Mouse (Mus musculus) cerebellum, adult 9-11 months (tissue): ENCODE results near the gene Tmem238l.
A peak's percentile ranks its signal among the peaks of the same experiment; 100 is the strongest.

ENCODE experiments used
- DNase-seq: peaks from one replicate; pipeline ENCODE4 v3.0.0; 2022

Gene Tmem238l

DNA sequence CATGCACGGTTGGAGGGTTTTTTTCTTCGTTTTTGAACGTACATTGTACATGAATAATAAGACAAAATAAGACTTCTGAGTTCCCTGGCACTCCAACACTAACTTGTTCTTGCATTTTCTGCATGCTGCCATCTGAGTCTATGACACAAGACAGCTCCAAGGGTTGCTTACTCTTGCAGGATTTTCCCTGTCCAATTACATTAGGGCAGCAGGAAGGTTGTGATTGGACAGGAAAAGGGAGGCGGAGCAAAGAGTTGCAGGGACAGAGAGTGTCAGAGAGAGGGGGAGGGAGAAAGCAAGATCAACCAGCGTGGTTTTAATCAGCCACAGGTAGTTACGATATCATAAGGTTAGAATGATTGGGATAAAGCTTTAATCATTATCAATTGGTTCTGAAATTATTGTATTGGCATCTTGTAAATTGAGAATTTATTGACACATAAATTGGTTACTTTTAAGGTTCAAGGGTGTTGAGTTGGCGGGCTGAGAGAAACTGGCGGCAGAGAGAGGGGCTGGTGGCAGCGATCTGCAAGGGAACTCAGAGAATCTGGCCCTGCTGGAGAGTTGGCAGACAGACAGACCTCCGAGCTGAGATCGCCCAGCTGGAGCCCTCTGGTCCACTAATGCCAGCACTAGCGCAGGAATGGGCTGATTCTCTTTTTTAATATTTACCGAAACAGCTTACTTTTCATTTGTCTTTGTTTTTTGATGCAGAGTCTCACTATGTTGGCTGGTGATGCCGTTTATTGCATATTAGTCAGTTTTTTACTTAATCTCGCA is 25.1 kb downstream of the Tmem238l start:
- no peak for DNase-seq

DNA sequence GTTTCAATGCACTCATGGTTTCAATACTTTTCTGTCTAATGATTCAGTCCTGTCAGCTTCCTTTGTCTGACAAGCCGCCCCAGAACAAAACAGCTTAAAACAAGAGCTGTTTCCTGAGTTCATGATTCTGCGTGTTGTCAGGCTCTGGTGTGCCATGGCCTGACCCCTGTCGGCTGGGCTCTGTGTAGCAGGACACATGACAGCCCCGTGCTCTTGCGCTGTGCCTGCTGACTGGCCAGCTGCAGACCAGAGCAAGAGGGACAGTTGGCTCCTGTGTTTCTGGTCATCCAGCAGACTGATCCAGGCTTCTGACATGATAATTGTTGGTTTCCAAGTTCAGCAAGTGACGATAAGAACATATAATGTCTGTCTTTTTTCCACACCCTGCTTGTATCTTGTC is 26.4 kb downstream of the Tmem238l start:
- DNase-seq: no peak

DNA sequence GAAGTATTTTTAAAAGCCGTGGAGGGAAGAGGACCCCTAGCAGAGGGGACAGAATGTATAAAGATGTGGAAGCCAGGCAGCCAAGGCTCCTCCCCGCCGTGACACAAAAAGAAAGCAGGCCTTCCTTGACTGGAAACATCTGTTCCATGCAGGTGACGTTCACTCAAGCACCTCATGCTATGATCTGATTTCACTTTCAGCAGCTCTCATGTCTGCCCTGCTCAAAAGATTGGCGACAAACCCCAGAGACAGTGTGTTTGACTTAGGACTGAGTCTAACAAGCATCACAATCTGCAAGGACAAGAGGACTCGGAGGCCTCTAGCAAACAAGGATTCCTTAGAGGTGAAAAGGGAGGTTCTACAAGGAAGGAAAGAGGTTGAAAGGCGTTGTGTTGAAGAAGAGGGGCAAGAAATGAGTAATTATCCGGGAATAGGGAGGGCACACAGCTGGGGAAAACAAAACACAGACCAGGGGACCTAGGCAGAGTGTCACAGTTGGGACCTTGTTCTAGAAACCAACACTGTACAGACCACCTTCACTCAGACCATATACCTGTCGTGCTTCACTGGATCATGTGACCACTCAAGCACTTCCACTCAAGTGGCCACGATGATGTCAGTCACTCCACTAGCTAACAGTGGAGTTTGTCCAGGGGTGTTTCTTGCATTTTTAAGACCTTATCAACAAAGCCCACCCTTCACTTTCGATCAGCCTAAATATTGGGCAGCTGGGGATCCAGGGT is 27.2 kb downstream of the Tmem238l start:
- DNase-seq: no peak

- DNase-seq: peak; percentile 66
Observed at GRCm38 (mm10) chr11:66984165-66985135, 28.0 kb downstream of the Tmem238l start.

- DNase-seq: no peak
Observed at GRCm38 (mm10) chr11:66985136-66985702, 28.8 kb downstream of the Tmem238l start.

- no peak for DNase-seq
Observed at GRCm38 (mm10) chr11:66992150-66992549, 35.7 kb downstream of the Tmem238l start.

GRCm38 (mm10) chr11:66993674-66994073 is 37.2 kb downstream of the Tmem238l start:
- no peak for DNase-seq

GRCm38 (mm10) chr11:66996446-66996845 is 40.0 kb downstream of the Tmem238l start:
- DNase-seq: peak; percentile 59

DNA sequence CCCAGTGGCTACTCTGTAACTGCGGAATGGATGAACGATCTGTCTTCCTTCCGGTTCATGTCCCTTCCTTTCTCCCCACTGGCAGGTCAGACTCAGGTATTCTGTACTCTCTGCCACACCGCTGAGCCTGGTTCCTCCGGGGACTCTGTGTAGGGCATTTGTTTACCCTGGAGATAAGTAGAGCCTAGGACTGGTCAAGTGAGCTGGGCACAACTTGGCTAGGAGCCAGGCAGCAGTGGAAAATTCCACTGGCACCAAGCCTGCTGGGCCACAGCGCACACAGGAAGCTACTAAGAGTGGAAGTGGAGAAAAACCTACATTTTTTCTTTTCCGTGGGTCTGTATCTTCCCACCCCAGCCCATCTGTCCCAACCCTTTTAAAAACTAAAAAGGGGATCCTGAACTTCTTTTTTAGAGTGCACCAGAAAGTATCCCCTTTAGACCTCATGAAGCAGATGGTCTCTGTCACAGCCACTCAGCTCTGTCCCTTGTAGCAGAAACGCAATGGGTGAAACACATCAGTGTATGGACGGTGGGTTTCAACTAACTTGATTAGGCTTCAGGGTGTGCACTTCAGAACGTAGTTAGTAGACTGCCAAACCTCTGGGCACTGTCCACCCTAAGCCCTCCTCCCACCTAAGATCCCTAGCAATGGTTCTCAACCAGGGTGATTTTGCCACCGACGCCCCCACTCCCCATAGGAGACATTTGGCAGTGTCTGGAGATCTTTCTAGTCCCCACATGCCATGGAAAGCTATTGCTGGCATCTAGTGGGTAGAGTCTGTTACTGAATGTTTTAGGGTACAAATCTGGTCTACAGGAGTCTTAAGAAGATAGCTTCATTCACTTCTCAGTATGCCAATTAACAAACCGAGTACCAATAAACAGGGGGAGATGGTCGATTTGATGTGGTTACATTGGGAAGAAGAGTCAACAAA is 42.3 kb downstream of the Tmem238l start:
- DNase-seq: peak; percentile 65

DNA sequence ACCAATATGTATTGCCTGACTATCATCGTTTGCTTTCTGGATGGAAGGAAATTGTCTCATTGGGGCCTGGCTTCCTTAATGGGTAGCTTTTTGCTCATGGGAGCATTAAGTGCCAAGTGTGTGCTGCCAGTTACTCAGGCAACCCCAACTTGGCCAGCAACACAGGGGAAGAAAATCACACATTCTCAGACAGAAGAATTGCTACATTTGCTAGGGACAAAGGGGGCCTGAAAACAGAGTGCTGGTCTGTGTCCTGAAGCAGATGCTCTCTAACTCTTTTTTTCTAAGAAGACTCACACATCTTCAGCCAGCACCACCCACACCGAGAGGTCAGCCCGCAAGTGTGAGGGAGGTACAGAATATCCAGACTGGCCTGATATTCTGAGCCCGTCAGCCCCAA is 44.2 kb downstream of the Tmem238l start:
- DNase-seq: no peak

GRCm38 (mm10) chr11:67001717-67002116 is 45.3 kb downstream of the Tmem238l start:
- DNase-seq: no peak

DNA sequence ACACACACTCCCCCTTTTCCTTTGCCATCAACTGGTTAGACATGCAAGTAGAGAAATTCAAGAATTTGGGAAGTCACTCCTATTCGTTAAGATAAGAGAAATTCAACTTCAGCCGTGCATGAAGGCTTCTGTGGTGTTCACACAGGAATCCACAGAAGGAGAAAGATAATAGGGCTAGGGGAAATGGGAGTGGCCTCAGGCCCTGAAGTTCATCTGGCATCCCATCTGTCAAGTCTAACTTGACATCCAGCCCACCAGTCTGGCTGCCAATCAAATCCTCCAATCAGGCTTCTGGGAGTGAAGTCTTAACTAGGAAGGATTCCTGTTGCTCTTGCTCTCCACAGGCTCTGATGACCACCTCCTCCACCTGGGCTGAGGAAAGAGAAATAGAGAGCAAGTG is 46.5 kb downstream of the Tmem238l start:
- no peak for DNase-seq

DNA sequence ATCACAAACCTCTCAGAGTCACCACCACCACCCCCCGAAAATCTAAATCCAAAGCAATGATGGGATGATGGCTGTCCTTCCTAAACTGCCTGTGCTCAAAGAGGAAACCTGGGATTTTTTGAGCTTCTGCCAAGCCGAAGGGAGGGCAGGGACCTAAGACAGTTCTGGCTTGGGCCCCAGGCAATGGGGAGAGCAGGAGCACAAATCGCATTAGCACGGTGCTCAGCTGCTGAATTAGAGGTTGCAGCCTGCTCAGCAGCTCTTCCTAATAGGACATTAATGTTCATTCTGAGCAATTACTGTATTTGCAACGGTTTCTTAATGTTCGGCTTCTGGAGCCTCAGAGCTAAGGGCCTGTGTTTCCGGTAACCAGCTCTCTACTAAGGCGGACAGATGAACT is 51.5 kb downstream of the Tmem238l start:
- no peak for DNase-seq

- DNase-seq: no peak
Observed at GRCm38 (mm10) chr11:67008528-67008927, 52.1 kb downstream of the Tmem238l start.

DNA sequence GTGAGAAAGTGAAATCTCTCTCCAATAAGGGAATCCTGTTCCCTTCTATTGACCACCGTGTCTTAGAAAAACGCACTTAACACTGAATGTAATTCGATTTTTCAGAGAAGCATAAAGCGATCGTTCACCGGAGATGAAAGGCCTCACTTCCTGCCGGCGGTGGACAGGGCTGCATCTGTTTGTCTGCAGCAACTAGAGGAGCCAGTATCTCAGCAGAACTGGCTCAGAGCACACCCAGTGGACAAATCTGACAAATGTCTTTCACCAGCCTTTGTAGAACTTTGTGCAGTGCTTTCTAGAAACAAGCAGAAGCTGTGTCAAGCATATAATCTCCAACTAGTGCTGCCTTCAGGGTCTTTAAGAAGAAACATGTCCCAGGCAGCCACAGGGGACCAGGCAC is 54.0 kb downstream of the Tmem238l start:
- DNase-seq: no peak

DNA sequence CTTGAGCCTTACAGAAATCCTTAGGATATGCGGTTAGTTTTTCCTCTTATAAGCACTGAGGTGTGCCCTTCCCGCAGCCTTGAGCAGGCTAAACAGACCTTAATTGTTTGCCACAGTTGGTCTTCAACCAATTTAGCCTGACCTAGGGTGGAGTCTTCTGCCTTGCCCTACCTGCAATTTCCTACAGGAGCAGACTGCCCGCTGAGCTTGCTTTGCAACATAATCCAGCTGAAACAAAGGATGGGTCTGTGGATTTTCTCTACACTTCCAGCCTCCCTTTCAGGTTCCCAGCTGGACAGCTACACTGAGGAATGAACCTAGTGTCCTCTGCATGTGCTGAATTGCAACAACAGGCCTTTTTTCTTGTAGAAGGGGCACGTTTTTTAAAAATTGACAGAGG is 55.2 kb downstream of the Tmem238l start:
- no peak for DNase-seq
